Mouse (Mus musculus) liver, embryonic 14.5 days (tissue): ENCODE measurements around the gene Cnr2. TPM values are rescaled to one million over a fixed set of nuclear protein-coding genes. Genes with fewer than 3 reads are reported as not detected.
A peak's percentile ranks its signal among the peaks of the same experiment; 100 is the strongest.

Source experiments
- ATAC-seq: fragments of 200-750 bp; cut with Nextera tagmentation; 2 replicates; pipeline ENCODE4 v1.8.0; 2017; ENCODE audit warnings: moderate number of reproducible peaks, mild to moderate bottlenecking, moderate library complexity; ENCODE audit not compliant: insufficient read depth
- DNase-seq, 3 experiments: peaks; one replicate each; pipeline ENCODE4 v3.0.0-alpha.2; 2012 to 2013; ENCODE audit warnings: low read depth in 3 of 3, low spot score in 3 of 3
- H3K27ac ChIP-seq: fragments of 300-500 bp; sonication (generic); 2 replicates; pipeline ENCODE4 v1.5.1; 2014; ENCODE audit warnings: moderate library complexity, mild to moderate bottlenecking, control low read depth, inconsistent platforms
- H3K27me3 ChIP-seq: fragments of 300-500 bp; sonication (generic); 2 replicates; pipeline ENCODE4 v1.6.1; 2014; ENCODE audit warnings: mild to moderate bottlenecking, low read length, moderate library complexity; ENCODE audit not compliant: control insufficient read depth, insufficient read depth
- H3K36me3 ChIP-seq: fragments of 300-500 bp; sonication (generic); replicated peaks from 2 replicates; pipeline ENCODE4 v1.6.1; 2014; ENCODE audit warnings: low read depth; ENCODE audit not compliant: control insufficient read depth, insufficient read depth
- H3K4me1 ChIP-seq, 2 experiments: fragments of 200-500 bp in 1 of 2; fragments of 300-500 bp in 1 of 2; sonication (generic) in 1 of 2; replicated peaks; 2 replicates each; pipeline ENCODE4 v1.6.1; 2012 to 2014; ENCODE audit warnings: antibody characterized with exemption in 1 of 2, inconsistent platforms in 1 of 2, low read length in 1 of 2; ENCODE audit not compliant: control insufficient read depth in 2 of 2, insufficient read depth in 2 of 2
- H3K4me2 ChIP-seq: fragments of 300-500 bp; sonication (generic); 2 replicates; pipeline ENCODE4 v1.6.1; 2014; ENCODE audit warnings: low read depth, mild to moderate bottlenecking, control low read depth, moderate library complexity
- H3K4me3 ChIP-seq, 2 experiments: fragments of 200-500 bp in 1 of 2; fragments of 300-500 bp in 1 of 2; sonication (generic) in 1 of 2; 2 replicates each; pipeline ENCODE4 v1.5.1; 2012 to 2014; ENCODE audit warnings: low read depth in 2 of 2, low read length in 2 of 2, mild to moderate bottlenecking in 2 of 2, control low read depth in 1 of 2, inconsistent platforms in 1 of 2, moderate library complexity in 1 of 2; ENCODE audit not compliant: insufficient read depth in 1 of 2
- H3K9ac ChIP-seq: fragments of 300-500 bp; sonication (generic); replicated peaks from 2 replicates; pipeline ENCODE4 v1.6.1; 2014; ENCODE audit warnings: mild to moderate bottlenecking, control low read depth, moderate library complexity
- H3K9me3 ChIP-seq: fragments of 300-500 bp; sonication (generic); 2 replicates; pipeline ENCODE4 v1.6.1; 2016; ENCODE audit warnings: low read length, mixed read lengths; ENCODE audit not compliant: control insufficient read depth
- CTCF ChIP-seq: IDR thresholded peaks from 2 replicates; pipeline ENCODE4 v1.5.1; 2016; ENCODE audit warnings: antibody characterized with exemption, low read depth, control low read depth
- EP300 ChIP-seq: IDR thresholded peaks from 2 replicates; pipeline ENCODE4 v1.6.1; 2016; ENCODE audit warnings: antibody characterized with exemption, low read depth
- WGBS: fragments of 180-500 bp; shearing (Covaris S2); extraction: QIAGEN DNeasy Blood & Tissue Kit; methylation state at CpG from one replicate; pipeline ENCODE4 v1.1.7; 2014; ENCODE audit not compliant: insufficient replicate concordance; 5-methylcytosine and 5-hydroxymethylcytosine counted together
- polyA plus RNA-seq, 2 experiments: library from polyadenylated mRNA; depleted of rRNA in 1 of 2; stranded (reverse) in 1 of 2; unstranded in 1 of 2; fragments of >200 nt; fragmentation: Nextera tagmentation in 1 of 2; extraction: Ambion mirVana in 1 of 2; gene quantifications; 2 replicates each; pipeline versions ENCODE4 v1.2.1 to v1.2.3; 2012 to 2014

The Cnr2 gene
- polyA plus RNA-seq, 2 experiments, result 2.1 to 2.5 TPM

- peaks cover 26 to 41% of the 10 kb centered on the region in 2 experiments for H3K4me1 ChIP-seq
- WGBS, result 9% methylated on average over 7 of the region's 7 CpGs
- peak overlapping the region; percentile 95 for H3K4me2 ChIP-seq
- peak overlapping the region; percentile 90 for H3K9ac ChIP-seq
- peak overlapping the region; percentile 88 to 100 for H3K4me3 ChIP-seq
- no peaks in the 10 kb centered on the region for H3K9me3 ChIP-seq
- TF ChIP-seq CTCF, result no peak
- TF ChIP-seq EP300, result no peak
- DNase-seq (no peak), ATAC-seq (no peak)
- peaks cover 34% of the 10 kb centered on the region for H3K36me3 ChIP-seq
- H3K27me3 ChIP-seq, result no peaks in the 10 kb centered on the region
- no peak overlapping the region; the same call in 1 of the 2 replicates for H3K27ac ChIP-seq
Observed at GRCm38 (mm10) chr4:135857597-135858186, 37.5 kb upstream of the Cnr2 start.

- ATAC-seq (no peak), DNase-seq (no peak)
- Histone ChIP-seq H3K4me2 (no peak overlapping the region), H3K36me3 (peaks cover 45% of the 10 kb centered on the region), H3K4me3 (no peak overlapping the region), H3K9me3 (no peaks in the 10 kb centered on the region), H3K27ac (no peak overlapping the region), H3K4me1 (peaks cover 3 to 11% of the 10 kb centered on the region in 2 experiments; a peak in 3 of 4 replicates), H3K9ac (no peak overlapping the region), H3K27me3 (no peaks in the 10 kb centered on the region)
- 36% methylated on average over 2 of the region's 2 CpGs for WGBS
- TF ChIP-seq EP300, result no peak
- TF ChIP-seq CTCF, result no peak
Observed at GRCm38 (mm10) chr4:135868996-135869395, 26.2 kb upstream of the Cnr2 start.

- no peak overlapping the region for H3K9ac ChIP-seq
- H3K27me3 ChIP-seq, result no peaks in the 10 kb centered on the region
- H3K9me3 ChIP-seq, result no peaks in the 10 kb centered on the region
- H3K4me1 ChIP-seq, result peaks cover 15 to 22% of the 10 kb centered on the region in 2 experiments
- no peak for TF ChIP-seq CTCF
- TF ChIP-seq EP300, result no peak
- no peak overlapping the region for H3K4me3 ChIP-seq
- DNase-seq (no peak), ATAC-seq (no peak)
- WGBS, result 44% methylated on average over 2 of the region's 2 CpGs
- no peak overlapping the region; the same call in 1 of the 2 replicates for H3K27ac ChIP-seq
- peaks cover 45% of the 10 kb centered on the region for H3K36me3 ChIP-seq
- peak overlapping the region; percentile 28 for H3K4me2 ChIP-seq
Observed at GRCm38 (mm10) chr4:135870227-135871023, 24.8 kb upstream of the Cnr2 start.

GRCm38 (mm10) chr4:135872015-135872414 lies 23.2 kb upstream of the Cnr2 start:
- ATAC-seq (no peak), DNase-seq (no peak)
- H3K27ac ChIP-seq, result peak overlapping the region; percentile 26; the same call in 1 of the 2 replicates
- peaks cover 31 to 37% of the 10 kb centered on the region in 2 experiments for H3K4me1 ChIP-seq
- no peaks in the 10 kb centered on the region for H3K9me3 ChIP-seq
- H3K9ac ChIP-seq, result peak overlapping the region; percentile 88
- WGBS, result 44% methylated on average over 3 of the region's 3 CpGs
- TF ChIP-seq CTCF (no peak), EP300 (no peak)
- no peaks in the 10 kb centered on the region for H3K27me3 ChIP-seq
- H3K4me2 ChIP-seq, result peak overlapping the region; percentile 80
- H3K36me3 ChIP-seq, result peaks cover 39% of the 10 kb centered on the region
- peak overlapping the region; percentile 78 to 91 for H3K4me3 ChIP-seq
